Mouse (Mus musculus): Measurements from ENCODE around the gene Chrnb2.

DNA sequence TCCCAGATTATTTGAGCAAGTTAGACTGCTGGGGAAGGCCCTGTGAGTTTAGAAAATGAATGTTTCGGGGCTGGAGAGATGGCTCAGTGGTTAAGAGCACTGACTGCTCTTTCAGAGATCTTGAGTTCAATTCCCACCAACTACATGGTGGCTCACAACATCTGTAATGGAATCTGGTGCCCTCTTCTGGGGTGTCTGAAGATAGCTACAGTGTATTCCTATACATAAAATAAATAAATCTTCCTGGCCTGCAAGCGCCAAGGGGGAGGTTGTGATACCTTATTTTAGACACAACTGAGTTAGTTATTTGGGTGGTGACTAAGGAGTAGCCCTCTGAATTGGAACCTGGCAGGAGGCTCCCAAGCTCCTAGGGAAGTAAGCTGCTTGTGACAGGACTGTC, 35.6 kb downstream of the Chrnb2 start:
- TF ChIP-seq HCFC1 (IDR thresholded peaks at IDR 0.05; ENCODE audit: low read depth, low read length) (no peak), CHD1 (IDR thresholded peaks at IDR 0.05; ENCODE audit: low read depth, low read length) (no peak), POLR2A (IDR thresholded peaks at IDR 0.05; ENCODE audit: control insufficient read depth in 1 of 2, insufficient read depth in 1 of 2, low read depth in 1 of 2, low read length in 2 of 2, poor library complexity in 1 of 2) (no peak), TAL1 (IDR thresholded peaks at IDR 0.05; ENCODE audit: low read length) (no peak), NRF1 (IDR thresholded peaks at IDR 0.05; ENCODE audit: insufficient read depth, low read depth, low read length, poor library complexity, severe bottlenecking) (no peak), MAX (IDR thresholded peaks at IDR 0.05; ENCODE audit: low read length) (no peak), NELFE (IDR thresholded peaks at IDR 0.05; ENCODE audit: low read depth, low read length) (no peak), MXI1 (IDR thresholded peaks at IDR 0.05; ENCODE audit: low read depth, low read length) (no peak)
